Mouse (Mus musculus) lung, postnatal 25 days (tissue): Measurements from ENCODE around the gene Fyn.

Source experiments
- DNase-seq: peaks from one replicate; pipeline ENCODE4 v3.0.0; 2022; ENCODE audit warnings: low spot score

Gene Fyn

GRCm38 (mm10) chr10:39540012-39540647 is 171.5 kb downstream of the Fyn start:
- no peak for DNase-seq

DNA sequence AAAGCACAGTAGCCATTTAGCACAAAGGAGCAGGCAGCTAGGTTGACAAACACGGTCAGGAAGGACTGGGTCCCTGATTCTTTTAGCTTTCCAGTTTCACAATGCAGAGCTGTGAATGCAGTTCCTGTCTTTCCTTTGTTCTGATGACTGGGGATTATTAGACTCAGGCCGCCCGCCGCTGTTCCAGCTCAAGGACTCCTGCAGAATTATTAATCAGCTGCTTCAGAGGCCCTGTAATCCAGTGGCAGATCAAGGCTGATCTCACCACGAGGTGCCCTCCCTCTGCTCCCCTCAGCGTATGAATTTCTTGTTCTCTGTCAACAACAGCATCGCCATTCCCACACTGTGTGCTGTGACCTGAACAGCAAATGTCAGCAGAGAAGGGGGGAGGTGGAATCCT is 172.3 kb downstream of the Fyn start:
- DNase-seq, result no peak

- DNase-seq, result no peak
These were observed 172.8 kb downstream of the Fyn start for GRCm38 (mm10) chr10:39541451-39541874.

- no peak for DNase-seq
These were observed 173.4 kb downstream of the Fyn start for GRCm38 (mm10) chr10:39541951-39542521.

DNA sequence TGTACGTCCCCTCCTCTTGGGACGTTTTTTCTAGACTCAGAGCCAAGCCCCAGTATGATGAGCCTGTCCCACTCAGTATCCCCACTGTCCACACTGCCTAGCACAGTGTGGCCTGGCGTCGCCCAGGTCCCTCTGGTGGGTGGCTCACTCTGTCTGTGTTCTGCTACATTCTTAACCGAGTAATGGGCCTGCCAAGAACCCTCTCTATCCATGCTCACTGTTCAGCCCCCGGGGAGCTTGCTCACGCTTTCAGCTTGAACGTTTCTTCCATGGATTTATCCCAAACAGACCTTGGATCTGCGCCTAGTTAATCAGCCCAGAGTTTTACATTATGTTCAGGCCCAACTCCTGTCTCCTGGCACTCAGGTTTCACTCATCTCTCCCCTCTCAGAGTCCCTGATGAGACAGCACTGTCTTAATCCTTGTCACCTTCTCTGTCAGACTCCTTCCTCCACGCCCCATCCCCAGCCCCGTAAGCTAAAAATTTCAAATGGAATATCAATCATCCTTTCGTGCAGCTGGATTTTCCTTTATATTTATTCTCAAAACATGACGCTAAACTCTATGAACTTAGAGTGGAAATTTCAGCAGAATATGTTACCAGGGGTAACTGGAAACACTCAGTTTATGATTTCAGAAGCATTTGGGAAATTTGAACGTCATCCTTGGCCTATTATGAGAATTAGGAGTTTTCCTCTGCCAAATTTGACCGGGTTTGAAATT is 174.0 kb downstream of the Fyn start:
- DNase-seq, result no peak

GRCm38 (mm10) chr10:39543258-39543770 is 174.7 kb downstream of the Fyn start:
- no peak for DNase-seq

GRCm38 (mm10) chr10:39547369-39548074 is 178.9 kb downstream of the Fyn start:
- no peak for DNase-seq

DNA sequence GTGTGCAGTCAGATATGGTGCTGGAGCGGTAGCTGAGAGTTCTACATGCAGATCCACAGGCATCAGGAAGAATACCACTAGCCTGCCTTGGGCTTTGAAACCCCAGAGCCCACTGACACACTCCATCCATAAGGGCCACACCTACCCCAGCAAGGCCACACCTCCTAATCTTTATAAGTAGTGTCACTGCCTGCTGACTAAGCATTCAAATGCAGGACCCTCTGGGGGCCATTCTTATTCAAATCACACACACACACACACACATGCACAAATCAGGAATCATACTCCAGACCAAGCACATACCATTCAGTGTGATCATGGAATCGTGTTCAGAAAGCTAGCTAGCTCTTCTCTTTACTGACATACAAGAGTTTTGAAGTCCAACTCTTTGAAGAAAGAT is 182.1 kb downstream of the Fyn start:
- DNase-seq, result no peak

GRCm38 (mm10) chr10:39551637-39552185 is 183.1 kb downstream of the Fyn start:
- DNase-seq, result no peak

DNA sequence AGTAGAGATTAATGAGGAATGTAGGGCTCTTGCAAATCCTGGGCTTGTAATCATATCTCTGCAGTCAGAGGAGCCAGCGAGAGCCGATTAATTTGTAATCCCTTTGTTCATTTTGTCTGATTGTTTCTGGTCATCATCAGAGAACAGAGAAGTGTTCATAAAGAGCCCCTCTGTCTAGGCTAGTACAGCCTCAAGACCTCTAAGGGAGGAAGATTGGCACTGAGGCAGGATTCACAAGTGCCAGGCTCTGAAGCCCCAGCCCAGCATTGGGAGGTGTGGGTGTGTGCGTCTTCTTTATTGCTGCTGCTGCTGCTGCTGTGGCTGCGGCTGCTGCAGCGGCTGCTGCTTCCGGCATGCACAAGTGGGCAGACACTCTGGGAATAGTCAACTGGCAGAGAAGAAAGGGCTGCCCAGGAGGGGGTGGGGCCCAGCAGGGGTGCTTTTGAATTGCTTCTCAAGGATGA is 183.7 kb downstream of the Fyn start:
- no peak for DNase-seq

DNA sequence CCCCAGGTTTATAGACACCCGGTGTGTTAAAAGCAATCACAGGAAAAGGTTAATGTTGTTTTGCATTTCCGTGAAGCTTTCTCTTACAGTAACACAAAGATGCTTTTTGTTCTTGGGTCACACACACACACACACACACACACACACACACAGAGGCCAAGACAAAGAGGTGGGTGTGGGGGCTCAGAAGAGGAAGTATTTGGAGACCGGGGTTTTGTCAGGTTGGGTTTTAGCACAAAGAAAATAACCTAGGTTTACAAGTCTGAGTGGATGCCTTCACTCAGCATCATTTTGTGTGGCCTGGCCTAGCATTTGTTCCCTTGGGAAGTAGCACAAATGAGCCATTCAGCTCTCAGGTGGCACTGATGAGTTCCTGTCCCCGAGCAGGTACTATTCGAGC is 184.2 kb downstream of the Fyn start:
- DNase-seq, result no peak

DNA sequence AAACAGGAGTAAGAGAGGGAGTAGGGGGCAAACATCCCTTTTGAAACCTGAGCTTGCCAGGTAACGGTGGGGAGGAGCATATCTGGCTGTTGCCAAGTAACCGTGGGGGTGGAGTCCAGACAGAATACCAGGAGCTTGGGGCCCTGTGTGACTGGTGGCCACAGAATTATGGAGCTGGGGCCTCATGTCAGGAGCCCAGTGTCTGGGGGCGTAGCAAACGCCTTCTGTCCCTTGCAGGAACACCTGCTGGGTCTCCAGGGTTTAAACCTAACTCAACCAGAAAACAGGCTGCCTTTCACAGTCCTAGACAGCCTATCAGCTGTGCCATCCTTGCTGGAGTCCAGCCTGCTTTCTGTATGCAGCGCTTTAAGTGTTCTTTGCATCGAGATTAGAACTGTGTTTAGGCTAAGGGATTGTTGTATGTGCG is 186.6 kb downstream of the Fyn start:
- no peak for DNase-seq

GRCm38 (mm10) chr10:39555740-39556139 is 187.1 kb downstream of the Fyn start:
- peak; percentile 63 for DNase-seq

- no peak for DNase-seq
These were observed 188.7 kb downstream of the Fyn start for GRCm38 (mm10) chr10:39557360-39557759.

DNA sequence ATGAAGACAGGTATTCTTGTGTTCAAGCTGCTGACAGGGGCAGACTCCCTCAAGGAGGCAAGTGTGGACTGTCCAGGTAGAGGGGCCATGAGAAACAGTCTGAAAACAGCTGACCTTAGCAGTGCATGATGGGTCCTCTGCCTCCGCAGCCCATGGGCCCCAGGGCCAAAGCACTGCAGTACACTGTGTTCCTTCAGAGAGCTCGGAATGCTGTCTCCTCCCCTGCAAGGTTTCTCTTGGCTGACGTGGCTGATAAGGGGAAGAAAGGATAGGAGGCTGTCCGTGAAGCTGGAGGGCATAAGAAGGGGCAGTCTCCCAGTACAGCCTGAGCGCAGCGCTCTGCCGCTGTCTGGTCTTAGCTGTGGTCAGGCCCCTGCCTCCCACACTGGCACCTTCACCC is 189.2 kb downstream of the Fyn start:
- peak; percentile 78 for DNase-seq

DNA sequence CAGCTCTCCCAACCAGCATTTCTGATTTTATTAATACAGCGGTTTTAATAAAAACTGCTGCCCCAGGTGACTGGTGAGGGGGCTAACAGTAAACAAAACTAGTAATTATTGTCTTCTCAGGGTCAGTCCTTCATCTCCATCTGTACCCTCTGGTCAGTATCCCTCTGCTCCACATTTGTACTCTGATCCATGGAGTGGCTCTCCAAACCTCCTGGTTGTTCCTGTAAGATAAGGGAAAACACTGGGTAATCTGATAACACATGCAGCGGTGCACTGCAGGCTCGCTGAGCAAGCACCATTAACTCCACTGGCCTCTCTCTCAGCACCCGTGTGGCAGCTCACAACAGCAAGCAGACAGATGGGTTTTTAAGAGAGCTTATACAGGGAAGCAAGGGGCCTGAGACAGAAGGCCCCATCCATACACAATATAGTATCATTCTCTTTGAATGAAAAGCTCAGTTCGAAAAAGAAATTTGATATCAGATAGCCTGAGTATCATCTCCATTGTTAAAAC is 189.9 kb downstream of the Fyn start:
- no peak for DNase-seq

DNA sequence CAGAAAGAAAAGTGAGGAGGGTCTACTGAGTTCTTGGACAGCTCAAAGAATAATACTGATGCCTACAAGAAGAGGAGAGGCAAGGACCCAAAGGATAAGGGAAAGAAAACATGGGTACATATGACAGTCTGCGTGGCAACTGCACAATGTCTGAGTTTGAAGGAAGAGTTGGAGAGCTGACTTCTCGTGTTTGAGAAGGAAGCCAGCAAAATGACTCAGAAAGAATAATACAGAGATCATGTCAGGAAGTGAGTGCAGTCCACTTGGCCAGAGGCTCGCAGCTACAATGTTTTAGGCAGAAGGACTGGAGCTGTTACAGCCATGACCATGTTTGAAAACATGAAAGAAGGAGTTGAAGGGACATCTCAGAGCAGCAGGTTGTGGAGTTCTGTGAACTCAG is 190.7 kb downstream of the Fyn start:
- no peak for DNase-seq

- DNase-seq, result no peak
These were observed 193.7 kb downstream of the Fyn start for GRCm38 (mm10) chr10:39562383-39562782.

DNA sequence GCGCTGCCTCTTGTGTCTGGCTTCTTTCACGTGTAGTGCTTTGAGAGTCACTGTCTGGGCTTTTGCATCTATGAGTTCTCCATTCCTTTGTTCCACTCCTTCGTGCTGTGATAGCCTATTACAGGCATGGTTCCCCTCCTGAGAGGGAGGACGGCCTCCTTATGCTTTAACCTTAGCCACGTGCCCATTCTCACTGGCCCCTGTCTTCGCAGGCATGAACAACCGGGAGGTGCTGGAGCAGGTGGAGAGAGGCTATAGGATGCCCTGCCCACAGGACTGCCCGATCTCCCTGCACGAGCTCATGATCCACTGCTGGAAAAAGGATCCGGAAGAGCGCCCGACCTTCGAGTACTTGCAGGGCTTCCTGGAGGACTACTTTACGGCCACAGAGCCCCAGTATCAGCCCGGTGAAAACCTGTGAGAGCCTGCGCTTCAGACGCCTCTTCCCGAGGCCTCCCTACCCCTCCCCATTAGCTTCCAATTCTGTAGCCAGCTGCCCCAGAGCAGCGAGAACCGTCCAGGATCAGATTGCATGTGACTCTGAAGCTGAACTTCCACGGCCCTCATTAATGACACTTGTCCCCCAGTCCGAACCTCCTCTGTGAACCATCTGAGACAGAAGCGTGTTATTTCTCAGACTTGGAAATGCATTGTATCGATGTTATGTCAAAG is 195.0 kb downstream of the Fyn start:
- DNase-seq, result no peak

- peak; percentile 41 for DNase-seq
These were observed 198.2 kb downstream of the Fyn start for GRCm38 (mm10) chr10:39566901-39567300.

DNA sequence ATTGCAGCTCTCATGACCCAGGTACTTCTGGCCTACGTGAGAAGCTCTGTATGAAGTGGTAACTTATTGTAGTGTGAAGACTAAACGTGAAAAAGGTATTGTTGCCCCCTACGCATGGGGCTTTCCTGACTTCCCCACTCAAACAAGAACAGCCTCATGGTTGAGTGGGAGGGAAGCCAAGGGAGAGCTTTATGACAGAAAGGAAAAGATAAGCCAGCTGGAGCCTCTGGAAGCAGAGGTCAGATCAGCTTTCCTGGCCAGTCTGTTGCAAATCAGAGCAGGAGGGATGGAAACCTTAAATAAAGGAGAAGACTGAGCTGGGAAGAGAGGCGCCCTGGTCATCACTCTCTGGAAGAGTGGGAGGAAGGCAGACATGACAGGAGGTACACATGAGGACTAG is 200.3 kb downstream of the Fyn start:
- no peak for DNase-seq
